Mouse (Mus musculus): ENCODE measurements around the gene Ttyh3. TPM values are rescaled to one million over a fixed set of nuclear protein-coding genes. Genes with fewer than 3 reads are reported as not detected.

The Ttyh3 gene
- polyA plus RNA-seq, 1 experiment: 95.1 TPM

DNA sequence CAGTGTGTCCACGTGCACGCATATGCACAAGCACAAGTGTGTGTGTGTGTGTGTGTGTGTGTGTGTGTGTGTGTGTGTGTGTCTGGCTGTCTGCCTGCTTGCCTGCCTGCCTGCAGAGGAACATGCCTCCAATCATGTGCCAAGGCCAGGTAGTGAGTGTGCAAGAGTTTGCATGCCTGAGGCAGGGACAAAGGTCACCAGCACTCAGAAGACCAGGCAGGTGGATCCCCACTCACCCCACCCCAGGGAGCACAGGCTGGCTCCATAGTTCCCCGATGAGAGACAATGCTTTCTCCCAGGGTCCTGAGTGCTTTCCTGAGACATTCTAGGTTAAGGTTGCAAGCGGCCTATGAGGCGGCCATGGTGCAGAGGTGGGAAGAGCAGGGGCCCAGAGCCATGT lies 24.6 kb downstream of the Ttyh3 start:
- Histone ChIP-seq H3K36me3 (ENCODE audit: control insufficient read depth, insufficient read depth, low read length) (peaks cover 33% of the 10 kb centered on the region), H3K27me3 (ENCODE audit: control insufficient read depth, insufficient read depth, low read length) (no peaks in the 10 kb centered on the region), H3K4me3 (ENCODE audit: extremely low read depth, insufficient read depth, insufficient read length) (no peak overlapping the region), H3K4me1 (ENCODE audit: control insufficient read depth, insufficient read depth, insufficient read length) (no peaks in the 10 kb centered on the region), H3K27ac (ENCODE audit: insufficient read depth, low read length) (no peak overlapping the region)
- DNase-seq (ENCODE audit: low read depth in 1 of 2, low spot score in 2 of 2): no peak
- TF ChIP-seq CTCF (IDR thresholded peaks at IDR 0.05; ENCODE audit: extremely low read depth, insufficient read depth, insufficient read length, insufficient replicate concordance) (no peak), POLR2A (IDR thresholded peaks at IDR 0.05; ENCODE audit: low read depth, low read length) (no peak)
- WGBS: 83% methylated on average over 5 of the region's 5 CpGs

DNA sequence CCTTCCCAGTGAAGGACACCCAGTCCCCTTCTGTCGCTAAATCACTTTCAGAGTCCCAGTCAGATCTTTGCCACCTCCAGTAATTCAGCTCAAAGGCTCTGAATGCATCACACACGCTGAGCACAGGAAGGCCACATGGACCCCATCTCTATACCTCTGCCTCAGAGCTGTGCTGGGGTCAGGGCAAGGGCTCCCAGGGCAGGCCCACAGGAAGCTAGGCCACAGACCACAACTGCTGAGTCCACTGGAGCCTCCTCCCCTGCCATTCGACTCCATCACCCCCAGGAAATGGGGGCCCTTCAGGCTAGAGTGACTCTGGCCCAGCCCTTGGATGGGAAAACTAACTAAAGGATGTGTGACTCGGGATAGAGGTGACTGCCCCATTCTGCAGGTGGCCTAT lies 25.0 kb downstream of the Ttyh3 start:
- Histone ChIP-seq H3K4me3 (ENCODE audit: extremely low read depth, insufficient read depth, insufficient read length) (no peak overlapping the region), H3K4me1 (ENCODE audit: control insufficient read depth, insufficient read depth, insufficient read length) (no peaks in the 10 kb centered on the region), H3K36me3 (ENCODE audit: control insufficient read depth, insufficient read depth, low read length) (peaks cover 29% of the 10 kb centered on the region), H3K27ac (ENCODE audit: insufficient read depth, low read length) (no peak overlapping the region; the same call in 1 of the 2 replicates), H3K27me3 (ENCODE audit: control insufficient read depth, insufficient read depth, low read length) (no peaks in the 10 kb centered on the region)
- 47% methylated on average over 4 of the region's 4 CpGs for WGBS
- no peak for DNase-seq (ENCODE audit: low read depth in 1 of 2, low spot score in 2 of 2)
- no peak for TF ChIP-seq CTCF (IDR thresholded peaks at IDR 0.05; ENCODE audit: extremely low read depth, insufficient read depth, insufficient read length, insufficient replicate concordance)

DNA sequence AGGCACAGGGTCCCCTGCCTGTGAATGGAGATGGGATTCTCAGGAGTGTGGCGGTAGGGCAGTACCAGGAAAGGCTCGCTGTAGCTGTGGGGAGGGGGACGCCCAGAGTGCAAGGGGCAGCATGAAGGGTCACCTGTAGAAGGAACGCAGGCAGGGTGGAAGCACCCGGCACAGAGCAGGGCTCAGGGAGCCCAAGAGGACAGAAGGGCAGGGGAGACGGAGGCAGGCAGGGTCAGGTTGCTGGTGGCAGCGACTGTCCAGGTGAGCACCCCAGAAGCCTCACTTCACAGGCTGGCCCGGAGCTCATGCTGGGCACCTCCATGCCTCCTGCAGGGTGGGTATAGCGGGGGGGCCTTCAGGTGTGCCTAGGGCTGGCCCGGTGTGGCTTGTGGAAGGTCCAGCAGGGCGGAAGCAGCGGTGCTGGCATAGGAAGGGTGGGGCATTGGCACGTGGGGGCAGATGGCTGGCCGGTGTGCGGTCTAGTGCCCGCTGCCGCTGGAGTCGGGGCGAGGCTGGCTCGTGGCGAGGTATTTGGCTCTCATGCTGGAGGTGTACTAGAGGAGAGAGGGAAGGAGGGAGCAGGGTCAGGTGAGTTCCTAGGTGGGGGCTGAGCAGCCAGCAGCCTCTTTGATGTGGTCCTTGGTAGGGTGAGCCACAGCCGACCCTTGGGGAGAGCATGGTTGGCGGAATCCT lies 25.7 kb downstream of the Ttyh3 start:
- WGBS: 95% methylated on average over 23 of the region's 23 CpGs
- Histone ChIP-seq H3K4me1 (ENCODE audit: control insufficient read depth, insufficient read depth, insufficient read length) (peaks cover under 1% of the 10 kb centered on the region; the same call in 1 of the 2 replicates), H3K4me3 (ENCODE audit: extremely low read depth, insufficient read depth, insufficient read length) (no peak overlapping the region), H3K36me3 (ENCODE audit: control insufficient read depth, insufficient read depth, low read length) (peaks cover 27% of the 10 kb centered on the region), H3K27me3 (ENCODE audit: control insufficient read depth, insufficient read depth, low read length) (no peaks in the 10 kb centered on the region), H3K27ac (ENCODE audit: insufficient read depth, low read length) (no peak overlapping the region; the same call in 1 of the 2 replicates)
- no peak for TF ChIP-seq CTCF (IDR thresholded peaks at IDR 0.05; ENCODE audit: extremely low read depth, insufficient read depth, insufficient read length, insufficient replicate concordance)
- no peak for TF ChIP-seq POLR2A (IDR thresholded peaks at IDR 0.05; ENCODE audit: low read depth, low read length)
- DNase-seq (ENCODE audit: low read depth in 1 of 2, low spot score in 2 of 2): no peak

DNA sequence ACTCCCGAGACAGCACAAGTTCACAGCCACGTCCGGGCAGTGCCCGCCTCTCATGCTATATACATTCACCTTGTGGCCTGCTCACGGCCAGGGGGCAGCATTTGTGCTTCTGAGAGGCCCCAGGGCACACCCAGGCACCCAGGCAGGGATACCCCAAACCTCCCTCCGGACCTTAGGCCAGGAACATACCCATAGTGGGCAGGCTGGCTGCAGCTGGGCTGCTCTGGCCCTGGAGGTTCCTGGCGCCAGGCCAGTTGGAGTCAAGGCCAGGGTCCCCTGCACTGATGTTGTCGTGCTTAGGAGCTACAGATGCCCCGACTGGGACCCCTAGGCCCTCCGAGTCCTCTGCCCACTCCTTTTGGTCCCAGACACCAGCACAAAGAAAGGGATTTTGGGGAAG lies 27.3 kb downstream of the Ttyh3 start:
- TF ChIP-seq POLR2A (IDR thresholded peaks at IDR 0.05; ENCODE audit: low read depth, low read length) (no peak), CTCF (IDR thresholded peaks at IDR 0.05; ENCODE audit: extremely low read depth, insufficient read depth, insufficient read length, insufficient replicate concordance) (no peak)
- Histone ChIP-seq H3K36me3 (ENCODE audit: control insufficient read depth, insufficient read depth, low read length) (peaks cover 17% of the 10 kb centered on the region), H3K27ac (ENCODE audit: insufficient read depth, low read length) (no peak overlapping the region), H3K4me1 (ENCODE audit: control insufficient read depth, insufficient read depth, insufficient read length) (peaks cover 15% of the 10 kb centered on the region), H3K4me3 (ENCODE audit: extremely low read depth, insufficient read depth, insufficient read length) (no peak overlapping the region), H3K27me3 (ENCODE audit: control insufficient read depth, insufficient read depth, low read length) (no peaks in the 10 kb centered on the region)
- 77% methylated on average over 10 of the region's 10 CpGs for WGBS
- no peak for DNase-seq (ENCODE audit: low read depth in 1 of 2, low spot score in 2 of 2)

DNA sequence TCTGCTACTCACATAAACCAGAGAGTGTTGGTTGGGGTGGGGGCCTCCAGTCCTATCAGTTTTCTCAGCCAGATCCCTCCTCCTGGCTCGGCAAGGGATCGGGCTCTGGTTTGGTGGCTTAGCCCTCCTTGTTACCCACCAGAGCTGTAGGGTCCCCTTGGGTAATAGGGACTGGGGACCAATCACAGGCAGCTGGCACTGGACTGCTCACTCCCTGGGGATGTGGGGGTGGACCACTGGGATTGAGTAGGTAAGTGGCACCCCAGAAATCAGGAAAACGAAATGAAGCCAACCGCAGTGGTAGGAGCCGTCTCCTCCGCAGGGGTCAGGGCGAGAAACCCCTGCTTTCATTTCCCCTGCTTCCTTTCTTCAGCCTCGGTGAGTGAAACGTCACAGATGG lies 27.7 kb downstream of the Ttyh3 start:
- H3K4me1 ChIP-seq (ENCODE audit: control insufficient read depth, insufficient read depth, insufficient read length): peaks cover 19% of the 10 kb centered on the region
- TF ChIP-seq POLR2A (IDR thresholded peaks at IDR 0.05; ENCODE audit: low read depth, low read length) (no peak), CTCF (IDR thresholded peaks at IDR 0.05; ENCODE audit: extremely low read depth, insufficient read depth, insufficient read length, insufficient replicate concordance) (no peak)
- 73% methylated on average over 9 of the region's 9 CpGs for WGBS
- H3K27ac ChIP-seq (ENCODE audit: insufficient read depth, low read length): no peak overlapping the region
- DNase-seq (ENCODE audit: low read depth in 1 of 2, low spot score in 2 of 2): no peak
- no peaks in the 10 kb centered on the region for H3K27me3 ChIP-seq (ENCODE audit: control insufficient read depth, insufficient read depth, low read length)
- no peak overlapping the region for H3K4me3 ChIP-seq (ENCODE audit: extremely low read depth, insufficient read depth, insufficient read length)
- peaks cover 13% of the 10 kb centered on the region for H3K36me3 ChIP-seq (ENCODE audit: control insufficient read depth, insufficient read depth, low read length)

DNA sequence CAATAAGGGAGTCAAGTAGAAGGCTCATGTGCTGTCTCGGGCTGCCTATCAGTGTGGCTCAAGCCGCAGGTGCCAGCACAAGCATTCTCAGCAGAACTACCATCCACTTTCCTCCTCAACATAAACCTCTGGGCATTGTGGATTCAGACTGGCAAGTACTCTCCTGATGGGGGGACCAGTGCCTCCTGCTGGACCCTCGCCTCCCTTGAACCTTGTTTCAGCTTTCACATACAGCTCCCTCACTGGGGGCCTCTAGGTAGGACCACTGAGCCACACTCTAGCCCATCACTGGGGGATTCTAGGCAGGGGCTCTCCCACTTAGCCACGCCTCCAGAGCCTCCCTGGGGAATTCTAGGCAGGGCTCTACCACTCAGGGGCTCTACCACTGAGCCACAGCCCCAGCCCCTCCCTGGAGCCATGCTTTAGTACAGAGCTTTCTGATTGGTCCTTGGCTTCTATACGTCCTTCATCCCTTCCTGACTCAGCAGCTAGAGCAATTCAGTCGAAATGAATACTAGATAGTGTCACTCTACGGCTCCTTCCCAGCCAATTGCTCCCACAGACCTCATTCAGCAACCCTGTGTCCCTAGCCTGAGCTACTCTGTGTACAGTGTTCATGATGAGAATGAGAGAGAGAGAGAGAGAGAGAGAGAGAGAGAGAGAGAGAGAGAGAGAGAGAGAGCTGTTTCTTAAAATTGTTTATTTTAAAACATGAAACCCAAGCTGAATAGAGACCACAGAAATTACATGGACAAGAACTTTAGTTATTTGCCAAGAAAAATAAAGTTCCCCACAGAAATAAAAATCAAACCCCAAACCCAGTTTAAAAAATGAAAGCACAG lies 28.7 kb downstream of the Ttyh3 start:
- no peak for DNase-seq (ENCODE audit: low read depth in 1 of 2, low spot score in 2 of 2)
- no peak overlapping the region for H3K4me3 ChIP-seq (ENCODE audit: extremely low read depth, insufficient read depth, insufficient read length)
- TF ChIP-seq POLR2A (IDR thresholded peaks at IDR 0.05; ENCODE audit: low read depth, low read length): no peak
- TF ChIP-seq CTCF (IDR thresholded peaks at IDR 0.05; ENCODE audit: extremely low read depth, insufficient read depth, insufficient read length, insufficient replicate concordance): no peak
- 63% methylated on average over 7 of the region's 7 CpGs for WGBS
- H3K4me1 ChIP-seq (ENCODE audit: control insufficient read depth, insufficient read depth, insufficient read length): peaks cover 25% of the 10 kb centered on the region
- H3K27ac ChIP-seq (ENCODE audit: insufficient read depth, low read length): no peak overlapping the region
- H3K27me3 ChIP-seq (ENCODE audit: control insufficient read depth, insufficient read depth, low read length): no peaks in the 10 kb centered on the region
- peaks cover 12% of the 10 kb centered on the region for H3K36me3 ChIP-seq (ENCODE audit: control insufficient read depth, insufficient read depth, low read length)

Data from spleen, adult 2 months (tissue).